Mouse (Mus musculus): Measurements from ENCODE around the gene E030018B13Rik.

GRCm38 (mm10) chr7:63910225-63910624 lies 6.4 kb upstream of the E030018B13Rik start:
- no peak for TF ChIP-seq TAL1 (conservative IDR thresholded peaks at IDR 0.05; ENCODE audit: low read depth, low read length)
- no peak for TF ChIP-seq POLR2AphosphoS5 (IDR thresholded peaks at IDR 0.05; ENCODE audit: insufficient replicate concordance, low read depth, low read length)
